Mouse (Mus musculus) kidney, embryonic 14.5 days (tissue): Measurements from ENCODE around the gene Plekha5. TPM values are rescaled to one million over a fixed set of nuclear protein-coding genes. Genes with fewer than 3 reads are reported as not detected.
"Not testable (repeated sequence)": the region's sequence is repeated elsewhere in the genome, so short reads cannot be mapped to it uniquely, and the experiment has no call there.

ENCODE experiments used
- ATAC-seq: fragments of 200-750 bp; cut with Nextera tagmentation; 2 replicates; pipeline ENCODE4 v1.8.0; 2017; ENCODE audit warnings: moderate number of reproducible peaks, mild to moderate bottlenecking, moderate TSS enrichment, moderate library complexity; ENCODE audit not compliant: low FRiP score, low TSS enrichment
- H3K27ac ChIP-seq: fragments of 300-500 bp; sonication (generic); 2 replicates; pipeline ENCODE4 v1.5.1; 2014; ENCODE audit warnings: low read depth, mild to moderate bottlenecking, low read length, moderate library complexity, mixed read lengths
- H3K27me3 ChIP-seq: fragments of 300-500 bp; sonication (generic); 2 replicates; pipeline ENCODE4 v1.6.1; 2014; ENCODE audit warnings: mild to moderate bottlenecking, low read length; ENCODE audit not compliant: control insufficient read depth, insufficient read depth
- H3K36me3 ChIP-seq: fragments of 300-500 bp; sonication (generic); 2 replicates; pipeline ENCODE4 v1.6.1; 2014; ENCODE audit warnings: low read length, mixed read lengths; ENCODE audit not compliant: control insufficient read depth, insufficient read depth
- H3K4me1 ChIP-seq: fragments of 300-500 bp; sonication (generic); 2 replicates; pipeline ENCODE4 v1.6.1; 2014; ENCODE audit warnings: low read length, mixed read lengths; ENCODE audit not compliant: control insufficient read depth, insufficient read depth
- H3K4me2 ChIP-seq: fragments of 300-500 bp; sonication (generic); replicated peaks from 2 replicates; pipeline ENCODE4 v1.6.1; 2014; ENCODE audit warnings: low read depth, mild to moderate bottlenecking, low read length
- H3K4me3 ChIP-seq: fragments of 300-500 bp; sonication (generic); 2 replicates; pipeline ENCODE4 v1.5.1; 2014; ENCODE audit warnings: mild to moderate bottlenecking, low read length
- H3K9ac ChIP-seq: fragments of 300-500 bp; sonication (generic); 2 replicates; pipeline ENCODE4 v1.6.1; 2014; ENCODE audit warnings: low read depth, mild to moderate bottlenecking, low read length, moderate library complexity
- H3K9me3 ChIP-seq: fragments of 300-500 bp; sonication (generic); 2 replicates; pipeline ENCODE4 v1.6.1; 2016; ENCODE audit warnings: low read length; ENCODE audit not compliant: control insufficient read depth
- WGBS: fragments of 180-500 bp; shearing (Covaris S2); extraction: QIAGEN DNeasy Blood & Tissue Kit; methylation state at CpG from one replicate; pipeline ENCODE4 v1.1.7; 2014; 5-methylcytosine and 5-hydroxymethylcytosine counted together
- polyA plus RNA-seq: library from polyadenylated mRNA; unstranded; fragments of >200 nt; fragmentation: Nextera tagmentation; extraction: Ambion mirVana; gene quantifications from 2 replicates; pipeline ENCODE4 v1.2.1, GENCODE M21; 2014

The Plekha5 gene
- polyA plus RNA-seq, 1 experiment from 2014 or later = 63.4 TPM

DNA sequence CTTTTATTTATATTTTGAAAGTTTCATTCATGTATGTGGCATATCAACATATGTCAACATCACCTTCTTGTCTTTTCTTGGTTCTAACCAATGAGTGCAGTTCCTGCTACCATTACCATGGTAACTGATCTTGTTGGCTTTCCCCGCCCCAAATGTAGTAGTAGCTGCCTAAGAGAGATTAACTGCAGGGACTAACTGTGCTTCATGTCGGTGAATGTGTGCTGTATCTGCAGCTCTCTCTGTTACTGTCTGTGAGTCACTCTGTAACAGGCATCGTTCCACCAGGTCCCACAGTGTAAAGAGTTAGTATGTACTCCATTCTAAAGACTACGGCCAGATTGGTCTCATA, 153.9 kb downstream of the Plekha5 start:
- no peak overlapping the region for H3K27ac ChIP-seq
- H3K4me2 ChIP-seq = no peak overlapping the region
- no peaks in the 10 kb centered on the region for H3K27me3 ChIP-seq
- whole genome bisulfite sequencing = 95% methylated on average over 4 of the region's 4 CpGs
- no peak overlapping the region for H3K4me3 ChIP-seq
- H3K36me3 ChIP-seq = peaks cover 44% of the 10 kb centered on the region
- no peak for ATAC-seq
- H3K9me3 ChIP-seq = no peaks in the 10 kb centered on the region
- H3K4me1 ChIP-seq = no peaks in the 10 kb centered on the region
- no peak overlapping the region for H3K9ac ChIP-seq

DNA sequence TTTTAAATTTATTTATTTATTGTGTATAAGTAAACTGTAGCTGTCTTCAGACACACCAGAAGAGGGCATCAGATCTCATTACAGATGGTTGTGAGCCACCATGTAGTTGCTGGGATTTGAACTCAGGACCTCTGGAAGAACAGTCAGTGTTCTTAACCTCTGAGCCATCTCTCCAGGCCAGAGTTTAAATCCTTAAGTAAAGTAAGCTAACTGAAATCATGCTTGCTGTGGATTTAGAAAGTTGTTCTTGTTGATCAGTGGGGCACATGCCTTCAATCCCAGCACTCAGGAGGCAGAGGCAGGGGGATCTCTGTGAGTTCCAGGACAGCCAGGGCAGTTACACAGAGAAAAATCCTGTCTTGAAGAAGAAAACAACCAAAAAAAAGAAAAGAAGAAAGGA, 155.1 kb downstream of the Plekha5 start:
- H3K4me3 ChIP-seq, H3K4me1 ChIP-seq, H3K27me3 ChIP-seq, ATAC-seq, H3K4me2 ChIP-seq, H3K9ac ChIP-seq, H3K27ac ChIP-seq, H3K9me3 ChIP-seq: not testable (repeated sequence)
- H3K36me3 ChIP-seq = peaks cover 36% of the 10 kb centered on the region

DNA sequence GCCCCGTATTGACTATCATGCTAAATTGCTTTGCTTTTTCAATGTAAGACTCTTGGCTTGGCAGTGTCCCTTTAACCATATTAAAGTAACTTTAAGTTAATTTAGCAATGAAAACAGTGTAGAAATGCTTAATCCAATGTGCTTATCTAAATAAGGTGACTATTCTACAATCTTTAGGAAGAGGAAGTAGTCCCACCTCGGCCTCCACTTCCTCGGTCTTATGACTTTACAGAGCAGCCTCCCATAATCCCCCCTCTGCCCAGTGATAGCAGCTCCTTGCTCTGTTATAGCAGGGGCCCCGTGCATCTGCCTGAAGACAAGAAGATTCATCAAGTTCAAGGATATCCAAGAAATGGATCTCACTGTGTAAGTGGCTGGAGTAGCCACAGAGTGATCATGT, 156.3 kb downstream of the Plekha5 start:
- Histone ChIP-seq H3K27me3 (no peaks in the 10 kb centered on the region), H3K4me2 (no peak overlapping the region), H3K4me3 (no peak overlapping the region), H3K9ac (no peak overlapping the region), H3K36me3 (peaks cover 29% of the 10 kb centered on the region), H3K4me1 (no peaks in the 10 kb centered on the region), H3K9me3 (no peaks in the 10 kb centered on the region), H3K27ac (no peak overlapping the region)
- WGBS = 88% methylated on average over 4 of the region's 4 CpGs
- ATAC-seq = no peak

DNA sequence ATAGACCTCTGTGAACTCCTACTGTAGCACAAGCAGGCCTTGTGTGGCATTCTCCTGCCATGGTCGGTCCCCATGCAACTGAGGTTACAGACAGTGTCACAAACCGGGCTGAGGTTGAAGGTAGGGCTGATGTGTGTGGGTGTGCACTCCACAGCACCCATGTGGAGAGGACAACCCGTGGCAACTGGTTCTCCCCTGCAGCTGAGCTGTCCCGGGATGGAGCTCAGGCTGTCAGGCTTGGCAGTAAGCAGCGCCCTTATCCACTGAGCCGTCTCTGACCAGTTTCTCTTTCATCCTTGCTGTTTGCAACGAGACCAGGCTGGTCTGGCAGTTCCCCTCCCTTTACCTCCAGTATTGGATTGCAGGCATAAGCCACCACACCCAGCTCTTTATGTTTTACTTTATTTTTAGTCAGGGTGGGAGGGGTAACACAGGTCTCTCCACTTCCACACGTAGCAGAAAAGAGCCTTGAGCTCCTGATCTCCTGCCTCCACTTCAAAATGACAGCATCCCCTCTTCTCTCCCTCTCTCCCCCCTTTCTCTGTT, 162.9 kb downstream of the Plekha5 start:
- H3K27me3 ChIP-seq = no peaks in the 10 kb centered on the region
- H3K9me3 ChIP-seq = no peaks in the 10 kb centered on the region
- H3K4me3 ChIP-seq = no peak overlapping the region
- 78% methylated on average over 8 of the region's 8 CpGs for WGBS
- H3K27ac ChIP-seq = no peak overlapping the region
- ATAC-seq = no peak
- H3K4me1 ChIP-seq = no peaks in the 10 kb centered on the region
- no peak overlapping the region for H3K4me2 ChIP-seq
- H3K36me3 ChIP-seq = peaks cover 56% of the 10 kb centered on the region
- H3K9ac ChIP-seq = no peak overlapping the region

DNA sequence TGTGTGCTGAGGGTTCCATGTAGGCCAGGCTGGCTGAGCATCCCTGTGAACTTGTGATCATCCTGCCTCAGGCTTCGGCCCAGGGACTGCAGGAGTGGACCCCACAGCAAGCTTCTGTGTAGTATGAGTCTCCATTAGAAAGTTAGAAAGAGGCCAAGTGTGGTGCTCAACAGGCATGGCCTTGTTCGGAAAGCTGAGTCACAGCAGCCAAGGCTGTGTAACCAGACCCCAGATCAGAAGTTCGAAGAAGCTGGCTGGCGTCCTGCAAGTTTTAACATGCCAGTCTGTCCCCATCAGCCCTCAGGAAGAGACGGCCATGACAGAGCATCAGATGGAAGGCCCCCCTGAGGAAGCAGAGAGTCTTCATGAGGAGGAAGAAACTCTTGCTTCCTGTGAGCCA, 167.5 kb downstream of the Plekha5 start:
- Histone ChIP-seq H3K36me3 (peaks cover 79% of the 10 kb centered on the region), H3K4me2 (no peak overlapping the region), H3K4me1 (no peaks in the 10 kb centered on the region), H3K9ac (no peak overlapping the region), H3K4me3 (no peak overlapping the region), H3K27me3 (no peaks in the 10 kb centered on the region), H3K27ac (no peak overlapping the region), H3K9me3 (no peaks in the 10 kb centered on the region)
- ATAC-seq = no peak
- WGBS = 79% methylated on average over 5 of the region's 5 CpGs

DNA sequence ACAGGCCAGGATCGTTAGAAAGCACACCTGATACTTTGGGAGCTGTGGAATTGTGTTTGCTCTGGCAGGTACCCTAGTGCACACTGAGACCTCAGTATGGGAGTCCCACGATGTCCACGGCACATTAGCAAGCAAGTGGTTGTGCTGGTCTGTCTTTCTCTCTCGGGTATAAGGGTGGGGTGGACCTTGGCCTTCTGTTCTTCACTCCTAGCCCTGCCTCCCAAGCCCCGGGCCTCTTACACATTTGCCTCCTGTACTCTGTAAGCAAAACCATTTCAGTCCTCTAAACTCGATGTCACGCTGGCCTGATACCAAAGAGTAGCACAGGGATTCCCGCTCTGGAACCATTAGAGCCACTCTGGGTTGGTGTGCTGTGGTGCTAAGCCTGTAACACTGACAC, 168.9 kb downstream of the Plekha5 start:
- Histone ChIP-seq H3K36me3 (peaks cover 74% of the 10 kb centered on the region), H3K27ac (no peak overlapping the region), H3K4me1 (no peaks in the 10 kb centered on the region), H3K9ac (no peak overlapping the region), H3K27me3 (no peaks in the 10 kb centered on the region), H3K9me3 (no peaks in the 10 kb centered on the region), H3K4me3 (no peak overlapping the region), H3K4me2 (no peak overlapping the region)
- WGBS = 82% methylated on average over 8 of the region's 8 CpGs
- no peak for ATAC-seq

DNA sequence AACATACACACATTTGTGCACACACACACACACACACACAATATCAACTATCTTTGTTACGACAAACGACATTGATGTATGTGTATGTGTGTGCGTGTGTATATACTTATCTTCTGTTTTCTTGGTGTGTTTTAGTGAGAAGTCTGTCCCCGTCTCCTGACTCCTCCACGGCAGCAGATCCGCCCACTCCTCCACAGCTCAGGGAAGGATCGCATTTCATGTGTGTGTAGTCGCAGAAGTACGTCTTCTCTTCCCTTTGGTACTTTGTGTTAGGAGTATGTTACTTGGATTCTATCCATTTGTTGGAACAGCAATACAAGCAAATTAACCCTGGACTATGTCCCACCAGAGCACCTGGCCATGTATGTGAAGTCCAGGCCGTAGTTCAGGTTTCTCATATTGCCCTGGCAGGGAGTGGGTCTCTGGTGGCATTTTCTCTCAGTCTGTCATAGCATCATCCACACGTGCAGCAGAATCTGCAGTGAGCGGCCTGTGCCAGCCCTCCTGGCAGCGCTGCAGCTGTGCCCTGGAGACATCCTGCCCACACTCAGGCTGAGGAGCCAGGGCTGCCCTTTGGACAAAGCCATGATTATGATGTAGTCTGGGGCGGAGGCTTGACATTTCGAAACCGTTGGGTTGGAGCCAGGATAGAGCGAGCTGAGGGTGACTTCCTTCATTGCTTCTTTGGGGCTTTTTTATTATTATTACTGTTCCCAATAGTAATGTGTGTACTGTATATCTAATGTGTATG, 169.7 kb downstream of the Plekha5 start:
- Histone ChIP-seq H3K4me2 (no peak overlapping the region), H3K4me1 (no peaks in the 10 kb centered on the region), H3K36me3 (peaks cover 65% of the 10 kb centered on the region), H3K27me3 (no peaks in the 10 kb centered on the region), H3K27ac (no peak overlapping the region), H3K9ac (no peak overlapping the region), H3K4me3 (no peak overlapping the region), H3K9me3 (no peaks in the 10 kb centered on the region)
- 0 out of 2 replicates have a peak, but pooled peaks have one; percentile 28 for ATAC-seq
- 61% methylated on average over 17 of the region's 17 CpGs for WGBS

DNA sequence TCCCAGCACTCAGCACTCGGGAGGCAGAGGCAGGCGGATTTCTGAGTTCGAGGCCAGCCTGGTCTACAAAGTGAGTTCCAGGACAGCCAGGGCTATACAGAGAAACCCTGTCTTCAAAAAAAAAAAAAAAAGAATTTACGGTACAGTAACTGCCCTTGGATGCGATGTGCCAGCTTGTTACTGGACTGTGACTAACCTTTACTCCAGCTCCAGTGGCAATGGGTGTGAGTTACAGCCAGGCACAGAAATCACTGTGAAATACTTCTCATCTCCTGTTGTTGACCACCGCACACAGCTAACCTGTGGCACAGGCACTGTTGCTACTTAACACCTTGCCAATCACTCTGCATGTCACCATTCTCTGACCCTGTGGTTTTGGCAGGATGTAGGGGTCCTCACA, 171.7 kb downstream of the Plekha5 start:
- not testable (repeated sequence) for H3K27ac ChIP-seq, ATAC-seq, H3K4me2 ChIP-seq, H3K4me1 ChIP-seq, H3K4me3 ChIP-seq, H3K27me3 ChIP-seq, H3K9ac ChIP-seq, H3K9me3 ChIP-seq
- H3K36me3 ChIP-seq = peaks cover 58% of the 10 kb centered on the region
- 87% methylated on average over 6 of the region's 6 CpGs for WGBS

DNA sequence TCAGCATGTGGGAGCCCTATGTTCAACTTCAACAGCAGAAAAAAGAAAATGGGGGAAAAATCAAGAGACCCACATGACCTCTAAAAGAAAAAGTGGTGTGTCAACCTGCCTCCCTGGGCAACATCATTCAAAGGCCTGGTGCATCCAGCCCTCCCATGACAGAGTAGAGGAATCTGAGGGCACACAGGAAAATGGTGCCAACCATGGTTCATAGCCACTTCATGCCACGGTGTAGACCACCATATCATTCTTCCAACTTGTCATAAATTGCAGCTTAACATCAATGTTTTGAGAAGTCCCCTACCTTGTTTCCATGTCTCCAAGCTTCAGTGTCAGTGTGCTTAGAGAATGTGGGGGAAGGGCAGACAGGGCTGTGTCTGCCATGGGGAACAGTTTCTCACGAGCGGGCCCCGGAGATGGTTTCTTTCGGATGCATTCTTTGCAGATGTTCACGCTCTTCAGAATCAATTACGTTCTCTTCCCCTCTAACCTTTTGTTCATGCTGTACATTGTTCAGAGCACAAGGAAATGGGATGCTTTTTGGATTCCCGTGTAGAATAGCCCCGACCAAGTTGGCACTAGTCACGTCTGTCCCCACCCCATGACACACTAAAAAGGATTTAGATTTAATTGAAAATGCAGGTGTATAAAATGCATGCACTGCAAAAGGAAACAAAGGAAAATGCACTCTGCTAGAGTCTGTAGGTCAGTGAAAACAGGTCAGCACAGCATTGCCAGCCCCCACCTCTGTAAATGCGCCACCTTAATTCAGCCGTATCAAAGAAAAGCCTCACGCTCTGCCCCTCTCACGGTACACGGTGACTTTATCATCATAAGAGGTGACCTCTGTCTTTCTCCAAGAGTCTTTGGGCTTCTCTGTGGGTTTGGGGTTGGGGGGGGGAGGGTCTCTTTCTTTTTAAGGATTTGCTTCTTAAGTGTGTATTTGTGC, 173.8 kb downstream of the Plekha5 start:
- 90% methylated on average over 15 of the region's 15 CpGs for WGBS
- no peak for ATAC-seq
- H3K4me2 ChIP-seq = no peak overlapping the region

More for the DNA sequence above, 173.8 kb downstream of the Plekha5 start:
- no peaks in the 10 kb centered on the region for H3K4me1 ChIP-seq
- H3K27ac ChIP-seq = no peak overlapping the region
- peaks cover 39% of the 10 kb centered on the region for H3K36me3 ChIP-seq
- H3K9ac ChIP-seq = no peak overlapping the region
- no peaks in the 10 kb centered on the region for H3K27me3 ChIP-seq
- no peak overlapping the region for H3K4me3 ChIP-seq
- H3K9me3 ChIP-seq = no peaks in the 10 kb centered on the region
